Mouse (Mus musculus) brain, embryonic 14.5 days (tissue): Measurements from ENCODE around the gene Zkscan4.

ENCODE experiments used
- CTCF ChIP-seq: fragments of 200-500 bp; IDR thresholded peaks from 2 replicates; pipeline ENCODE4 v1.5.1; 2012; ENCODE audit warnings: inconsistent platforms, mild to moderate bottlenecking, moderate library complexity, borderline replicate concordance; ENCODE audit not compliant: insufficient read depth, insufficient read length; ENCODE audit errors: extremely low read depth
- POLR2A ChIP-seq: fragments of 200-500 bp; IDR thresholded peaks from 2 replicates; pipeline ENCODE4 v1.6.1; 2012; ENCODE audit warnings: mild to moderate bottlenecking, inconsistent platforms, borderline replicate concordance; ENCODE audit not compliant: poor library complexity, insufficient read depth, insufficient read length, severe bottlenecking; ENCODE audit errors: extremely low read depth

DNA sequence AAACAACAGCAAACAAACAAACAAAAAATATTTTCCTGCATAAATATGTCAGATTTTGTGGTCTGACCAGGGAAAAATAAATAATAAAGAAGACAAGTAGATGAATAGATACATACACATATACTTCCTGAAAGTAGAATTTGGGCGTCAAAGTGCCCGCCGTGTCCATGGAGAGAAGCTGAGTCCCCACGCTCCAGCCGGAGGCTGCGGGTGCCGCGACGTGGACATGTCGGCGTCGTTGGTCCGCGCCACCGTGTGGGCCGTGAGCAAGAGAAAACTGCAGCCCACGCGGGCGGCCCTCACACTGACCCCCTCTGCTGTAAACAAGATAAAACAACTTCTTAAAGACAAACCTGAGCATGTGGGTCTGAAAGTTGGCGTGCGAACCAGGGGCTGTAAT, 16.4 kb downstream of the Zkscan4 start, which contains the start of gene AK157302:
- TF ChIP-seq CTCF (no peak), POLR2A (no peak)
